Mouse (Mus musculus) c-Kit-positive CD71-positive TER-119-positive erythroid progenitor cells, embryonic 14.5 days (primary cell): ENCODE measurements around the gene Sh3bp5l.

Experiments used
- DNase-seq: peaks from one replicate; pipeline ENCODE4 v3.0.0-alpha.2; 2013; ENCODE audit warnings: low spot score

Gene Sh3bp5l

DNA sequence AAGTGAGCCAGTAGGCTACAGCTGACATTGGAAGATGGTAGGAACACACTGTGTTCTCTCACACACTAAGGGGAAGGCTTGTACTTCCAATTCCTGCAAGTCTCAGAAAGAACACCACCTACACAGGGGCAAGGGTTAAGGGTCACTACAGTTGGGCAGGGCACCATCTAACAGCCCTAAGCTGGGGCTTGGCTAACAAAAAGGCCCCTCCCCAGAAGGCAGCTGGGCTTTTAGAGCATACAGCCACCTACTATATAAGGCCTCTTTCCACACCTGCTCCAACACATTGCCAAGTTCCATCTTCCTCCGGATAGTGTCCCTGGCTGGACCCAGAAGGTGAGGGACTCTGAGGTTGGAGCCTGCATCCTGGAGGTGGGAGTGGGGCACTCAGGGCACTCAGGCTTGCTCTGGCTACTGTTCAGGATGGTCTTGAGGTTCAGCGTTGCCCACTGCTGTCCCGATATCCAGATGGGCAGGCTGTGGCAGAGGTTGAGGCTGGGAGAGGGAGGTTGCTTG, 48.3 kb downstream of the Sh3bp5l start, which contains the start of gene Lypd8:
Gene Lypd8 (plus strand): TSS at position 281 of the 516 bp plus-strand sequence.
- DNase-seq: no peak

DNA sequence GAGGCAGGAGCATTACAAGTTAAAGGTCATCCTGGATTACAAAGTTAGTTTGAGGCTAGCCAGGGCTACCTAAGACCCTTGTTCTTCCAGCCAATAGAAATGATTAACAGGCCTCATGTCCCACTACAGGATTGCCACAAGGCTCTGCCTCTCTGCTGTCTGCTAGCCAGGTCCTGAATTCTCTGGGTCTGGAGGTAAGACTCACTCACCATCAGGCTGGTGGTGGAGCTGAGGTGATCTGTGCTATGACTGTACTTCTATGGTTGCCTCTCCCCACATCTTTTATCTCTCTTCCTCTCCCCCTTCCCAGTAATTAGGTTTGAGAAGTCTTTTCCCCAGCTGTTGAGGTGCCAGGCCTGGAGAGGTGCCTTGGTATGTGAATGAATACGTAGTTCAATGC, 49.0 kb downstream of the Sh3bp5l start:
- DNase-seq: no peak

DNA sequence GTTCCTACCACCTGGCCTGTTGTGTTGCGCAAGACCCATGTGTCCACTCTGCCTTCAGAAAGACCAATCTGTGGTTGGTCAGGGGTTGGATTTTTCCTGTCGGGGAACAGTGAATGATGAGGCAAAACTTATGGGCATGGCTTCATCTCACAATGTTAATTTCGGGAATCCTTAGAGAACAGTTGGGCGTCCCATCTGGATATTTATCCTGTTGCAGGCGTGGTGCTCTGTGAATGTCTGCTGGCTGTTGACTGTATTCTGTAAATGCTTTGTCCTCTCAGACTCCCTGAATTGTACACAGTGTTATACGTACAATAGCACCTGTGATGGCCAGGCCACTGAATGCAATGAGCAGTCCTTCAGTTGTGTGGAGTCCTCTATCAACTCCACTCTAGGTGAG, 51.9 kb downstream of the Sh3bp5l start:
- no peak for DNase-seq
